Mouse (Mus musculus) midbrain, embryonic 16.5 days (tissue): ENCODE measurements at regions not wholly inside any gene's neighbourhood (a gene's known extent, or its start where the extent isn't known, plus 50 kb on each side); places are given as distances from the start of the nearest gene placed in this dataset.
A peak's percentile ranks its signal among the peaks of the same experiment; 100 is the strongest.

ENCODE experiments used
- ATAC-seq: fragments of 200-750 bp; cut with Nextera tagmentation; 2 replicates; pipeline ENCODE4 v1.8.0; 2017; ENCODE audit warnings: moderate TSS enrichment
- H3K27ac ChIP-seq: fragments of 300-500 bp; sonication (generic); 2 replicates; pipeline ENCODE4 v1.5.1; 2014; ENCODE audit warnings: mild to moderate bottlenecking, low read length, mixed read lengths
- H3K27me3 ChIP-seq: fragments of 300-500 bp; sonication (generic); 2 replicates; pipeline ENCODE4 v1.6.1; 2014; ENCODE audit warnings: low read depth, low read length, mixed read lengths; ENCODE audit not compliant: control insufficient read depth, insufficient read depth
- H3K36me3 ChIP-seq: fragments of 300-500 bp; sonication (generic); 2 replicates; pipeline ENCODE4 v1.6.1; 2014; ENCODE audit warnings: mild to moderate bottlenecking, low read length, moderate library complexity, mixed read lengths; ENCODE audit not compliant: control insufficient read depth, insufficient read depth
- H3K4me1 ChIP-seq: fragments of 300-500 bp; sonication (generic); 2 replicates; pipeline ENCODE4 v1.6.1; 2014; ENCODE audit warnings: mild to moderate bottlenecking, low read length, mixed read lengths; ENCODE audit not compliant: control insufficient read depth, insufficient read depth
- H3K4me2 ChIP-seq: fragments of 300-500 bp; sonication (generic); 2 replicates; pipeline ENCODE4 v1.6.1; 2014; ENCODE audit warnings: mild to moderate bottlenecking, low read length, mixed read lengths
- H3K4me3 ChIP-seq: fragments of 300-500 bp; sonication (generic); 2 replicates; pipeline ENCODE4 v1.5.1; 2014; ENCODE audit warnings: low read depth, mild to moderate bottlenecking, low read length, moderate library complexity, mixed read lengths
- H3K9ac ChIP-seq: fragments of 300-500 bp; sonication (generic); 2 replicates; pipeline ENCODE4 v1.6.1; 2014; ENCODE audit warnings: low read depth, low read length, mixed read lengths
- H3K9me3 ChIP-seq: fragments of 300-500 bp; sonication (generic); replicated peaks from 2 replicates; pipeline ENCODE4 v1.6.1; 2014; ENCODE audit warnings: mild to moderate bottlenecking, low read length, mixed read lengths; ENCODE audit not compliant: control insufficient read depth, poor library complexity, severe bottlenecking
- WGBS: fragments of 180-500 bp; shearing (Covaris S2); extraction: QIAGEN DNeasy Blood & Tissue Kit; methylation state at CpG from one replicate; pipeline ENCODE4 v1.1.7; 2014; 5-methylcytosine and 5-hydroxymethylcytosine counted together

- no peak for ATAC-seq
- H3K9me3 ChIP-seq, result no peaks in the 10 kb centered on the region
- H3K9ac ChIP-seq, result no peak overlapping the region
Measured at GRCm38 (mm10) chr14:92958138-92958537, 932.3 kb downstream of the Pcdh9 start.

DNA sequence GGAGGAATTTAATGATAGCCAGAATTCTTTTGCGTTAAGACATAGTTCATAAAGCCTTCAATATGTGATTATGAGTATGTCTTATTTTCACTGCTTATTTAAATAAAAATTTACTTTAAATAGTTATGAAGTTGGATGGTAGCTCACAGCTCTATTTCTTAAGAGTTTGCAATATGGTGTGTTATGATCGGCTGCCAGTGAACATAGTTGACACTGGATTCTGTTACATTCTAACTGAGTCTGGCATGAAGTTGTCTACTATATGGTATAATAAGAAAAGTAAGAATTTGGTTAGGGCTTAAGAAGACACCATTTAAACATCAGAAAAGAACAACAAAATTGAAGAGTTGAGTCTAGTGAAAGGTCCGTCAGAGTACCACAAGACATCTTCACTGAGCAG, 935.0 kb downstream of the Pcdh9 start:
- Histone ChIP-seq H3K36me3 (no peaks in the 10 kb centered on the region), H3K9ac (no peak overlapping the region), H3K27ac (no peak overlapping the region), H3K27me3 (no peaks in the 10 kb centered on the region), H3K9me3 (no peaks in the 10 kb centered on the region), H3K4me1 (peaks cover 2% of the 10 kb centered on the region; the same call in 1 of the 2 replicates), H3K4me3 (no peak overlapping the region), H3K4me2 (no peak overlapping the region)
- WGBS, result 95% methylated on average over 3 of the region's 3 CpGs
- no peak for ATAC-seq

More at GRCm38 (mm10) chr14:92958138-92958537, 932.3 kb downstream of the Pcdh9 start:
- no peaks in the 10 kb centered on the region for H3K27me3 ChIP-seq
- no peak overlapping the region for H3K4me3 ChIP-seq
- H3K4me1 ChIP-seq, result peaks cover 2% of the 10 kb centered on the region; the same call in 1 of the 2 replicates
- H3K36me3 ChIP-seq, result no peaks in the 10 kb centered on the region
- no peak overlapping the region for H3K27ac ChIP-seq
- 8% methylated on average over 2 of the region's 2 CpGs for WGBS
- no peak overlapping the region for H3K4me2 ChIP-seq

- Histone ChIP-seq H3K27ac (no peak overlapping the region), H3K4me2 (no peak overlapping the region), H3K27me3 (no peaks in the 10 kb centered on the region), H3K4me1 (peaks cover 3% of the 10 kb centered on the region; the same call in 1 of the 2 replicates), H3K36me3 (no peaks in the 10 kb centered on the region), H3K9me3 (no peaks in the 10 kb centered on the region), H3K4me3 (no peak overlapping the region), H3K9ac (no peak overlapping the region)
- peak; percentile 94 for ATAC-seq
- 37% methylated on average over 6 of the region's 6 CpGs for WGBS
Measured at GRCm38 (mm10) chr14:92907623-92908045, 982.8 kb downstream of the Pcdh9 start.

DNA sequence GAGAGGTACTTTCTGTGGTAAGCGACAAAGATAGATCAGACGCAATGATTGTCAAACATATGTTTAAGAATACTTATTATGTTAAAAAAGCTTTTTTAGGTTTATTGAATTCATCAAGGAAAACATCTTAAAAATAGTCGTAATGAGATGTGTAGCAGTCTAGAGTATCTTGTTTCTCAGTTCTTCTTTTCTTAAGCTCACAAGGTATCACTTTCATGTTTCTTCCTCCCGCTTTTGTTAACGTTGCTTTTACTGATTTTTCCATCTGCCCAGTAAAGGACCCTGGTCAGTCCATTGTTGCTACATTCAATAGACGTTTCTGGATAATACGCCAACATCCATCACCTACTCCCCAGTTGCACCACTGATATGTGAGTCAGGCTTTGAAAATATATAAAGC, 1015.9 kb downstream of the Pcdh9 start:
- Histone ChIP-seq H3K36me3 (no peaks in the 10 kb centered on the region), H3K4me1 (no peaks in the 10 kb centered on the region), H3K4me2 (no peak overlapping the region), H3K27ac (no peak overlapping the region), H3K4me3 (no peak overlapping the region), H3K9ac (no peak overlapping the region), H3K27me3 (no peaks in the 10 kb centered on the region), H3K9me3 (no peaks in the 10 kb centered on the region)
- 80% methylated on average over 7 of the region's 7 CpGs for WGBS
- ATAC-seq, result no peak

DNA sequence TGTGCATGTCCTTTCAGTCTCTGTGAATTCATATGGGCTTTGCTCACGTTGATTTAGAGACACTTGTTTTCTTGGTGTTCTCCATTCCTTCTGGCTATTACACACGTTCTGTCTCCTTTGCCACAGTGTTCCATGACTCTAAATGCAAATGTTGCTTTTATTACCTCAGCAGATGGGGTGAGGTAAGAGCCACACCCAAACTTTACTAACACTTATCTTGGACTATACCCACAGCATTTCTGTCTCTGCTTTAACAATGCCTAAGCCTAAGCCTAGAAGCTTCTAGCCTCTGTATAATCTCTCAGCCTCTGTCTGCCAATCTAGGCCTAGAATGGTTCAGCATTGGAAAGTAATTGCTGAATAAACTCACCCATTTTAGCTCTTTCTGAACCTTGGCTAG, 1024.0 kb downstream of the Pcdh9 start:
- Histone ChIP-seq H3K27me3 (no peaks in the 10 kb centered on the region), H3K4me1 (no peaks in the 10 kb centered on the region), H3K9me3 (no peaks in the 10 kb centered on the region), H3K27ac (no peak overlapping the region), H3K4me2 (no peak overlapping the region), H3K36me3 (no peaks in the 10 kb centered on the region), H3K9ac (no peak overlapping the region), H3K4me3 (no peak overlapping the region)
- ATAC-seq, result no peak
- 66% methylated on average over 2 of the region's 2 CpGs for WGBS

GRCm38 (mm10) chr14:92862942-92863341, 1027.5 kb downstream of the Pcdh9 start:
- no peaks in the 10 kb centered on the region for H3K36me3 ChIP-seq
- no peak overlapping the region for H3K4me2 ChIP-seq
- no peaks in the 10 kb centered on the region for H3K4me1 ChIP-seq
- no peak overlapping the region for H3K27ac ChIP-seq
- no peak overlapping the region for H3K4me3 ChIP-seq
- H3K27me3 ChIP-seq, result no peaks in the 10 kb centered on the region
- no peaks in the 10 kb centered on the region for H3K9me3 ChIP-seq
- no peak overlapping the region for H3K9ac ChIP-seq
- 28% methylated on average over 2 of the region's 2 CpGs for WGBS
- no peak for ATAC-seq

GRCm38 (mm10) chr14:92860723-92861122, 1029.8 kb downstream of the Pcdh9 start:
- ATAC-seq, result no peak
- H3K36me3 ChIP-seq, result no peaks in the 10 kb centered on the region
- 62% methylated on average over 2 of the region's 2 CpGs for WGBS

DNA sequence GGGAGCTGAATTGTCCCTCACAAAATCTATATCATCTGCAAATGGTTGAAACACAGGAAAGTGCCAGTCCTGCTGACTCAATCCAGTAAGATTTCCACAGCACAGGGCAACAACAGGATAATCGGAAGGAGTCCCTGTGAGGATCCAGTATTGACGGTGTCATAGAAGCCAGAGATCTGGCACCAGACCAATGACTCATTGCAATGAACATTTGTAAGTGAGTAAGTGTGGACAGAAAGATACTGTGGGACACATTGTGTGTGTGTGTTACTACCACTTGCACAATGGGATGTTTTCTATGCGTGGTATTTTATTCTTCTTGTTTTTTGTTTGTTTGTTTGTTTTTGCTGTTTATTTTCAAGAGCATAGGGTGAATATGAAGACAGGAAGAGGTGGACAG, 1056.8 kb downstream of the Pcdh9 start:
- no peaks in the 10 kb centered on the region for H3K4me1 ChIP-seq
- H3K27ac ChIP-seq, result no peak overlapping the region
- WGBS, result 89% methylated on average over 3 of the region's 3 CpGs
- H3K9ac ChIP-seq, result no peak overlapping the region
- no peaks in the 10 kb centered on the region for H3K9me3 ChIP-seq
- no peak overlapping the region for H3K4me3 ChIP-seq
- ATAC-seq, result no peak
- no peaks in the 10 kb centered on the region for H3K36me3 ChIP-seq
- H3K4me2 ChIP-seq, result no peak overlapping the region
- no peaks in the 10 kb centered on the region for H3K27me3 ChIP-seq

More at GRCm38 (mm10) chr14:92860723-92861122, 1029.8 kb downstream of the Pcdh9 start:
- no peaks in the 10 kb centered on the region for H3K9me3 ChIP-seq
- H3K27ac ChIP-seq, result no peak overlapping the region
- H3K27me3 ChIP-seq, result no peaks in the 10 kb centered on the region
- no peaks in the 10 kb centered on the region for H3K4me1 ChIP-seq
- no peak overlapping the region for H3K4me2 ChIP-seq
- no peak overlapping the region for H3K9ac ChIP-seq
- no peak overlapping the region for H3K4me3 ChIP-seq

DNA sequence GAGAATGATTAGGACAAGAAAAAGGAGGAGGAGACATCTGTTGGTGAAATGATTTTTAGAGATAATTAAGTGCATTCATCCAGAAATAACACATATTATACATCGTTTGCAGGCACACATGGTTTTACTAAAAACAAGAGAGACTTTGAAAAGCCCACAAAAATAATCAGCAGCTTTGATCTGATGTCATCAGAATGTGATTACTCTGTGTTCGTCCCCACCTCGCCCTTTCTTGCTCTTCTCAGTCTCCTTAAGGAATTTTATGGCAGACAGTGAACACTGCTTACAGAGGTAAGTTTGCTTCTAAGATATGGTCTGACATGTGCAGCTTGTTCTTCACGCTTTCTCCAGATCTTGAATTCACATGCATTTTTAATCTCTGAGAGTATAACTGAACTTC, 1061.3 kb downstream of the Pcdh9 start:
- Histone ChIP-seq H3K4me1 (no peaks in the 10 kb centered on the region), H3K27ac (no peak overlapping the region), H3K27me3 (no peaks in the 10 kb centered on the region), H3K4me2 (no peak overlapping the region), H3K9ac (no peak overlapping the region), H3K4me3 (no peak overlapping the region), H3K9me3 (no peaks in the 10 kb centered on the region), H3K36me3 (no peaks in the 10 kb centered on the region)
- no peak for ATAC-seq
- 55% methylated on average over 4 of the region's 4 CpGs for WGBS
